Mouse (Mus musculus) G1E (cell line): ENCODE measurements around the gene Ak2. TPM values are rescaled to one million over a fixed set of nuclear protein-coding genes. Genes with fewer than 3 reads are reported as not detected.
A peak's percentile ranks its signal among the peaks of the same experiment; 100 is the strongest.

ENCODE experiments used
- ATAC-seq: 2 replicates; pipeline ENCODE4 v1.8.0; 2016; ENCODE audit warnings: mild to moderate bottlenecking; ENCODE audit not compliant: insufficient number of reproducible peaks, poor library complexity, low FRiP score, severe bottlenecking; ENCODE audit errors: extremely low read depth
- DNase-seq: peaks from one replicate; pipeline ENCODE4 v3.0.0; 2012; ENCODE audit warnings: low spot score
- H3K27me3 ChIP-seq: 2 replicates; pipeline ENCODE4 v1.6.1; 2012; ENCODE audit warnings: mild to moderate bottlenecking, low read length, inconsistent platforms; ENCODE audit not compliant: insufficient read depth
- H3K36me3 ChIP-seq: replicated peaks from 2 replicates; pipeline ENCODE3; 2012; ENCODE audit warnings: mild to moderate bottlenecking, inconsistent platforms
- H3K4me1 ChIP-seq: 2 replicates; pipeline ENCODE4 v1.6.1; 2012; ENCODE audit warnings: low read depth, low read length, inconsistent platforms, mixed read lengths; ENCODE audit not compliant: insufficient read depth
- H3K4me3 ChIP-seq: 2 replicates; pipeline ENCODE4 v1.5.1; 2012; ENCODE audit warnings: low read depth, mild to moderate bottlenecking, inconsistent platforms, low read length, moderate library complexity, mixed read lengths
- H3K9me3 ChIP-seq: replicated peaks from 2 replicates; pipeline ENCODE4 v1.6.1; 2012; ENCODE audit warnings: inconsistent platforms
- CTCF ChIP-seq: IDR thresholded peaks from 2 replicates; pipeline ENCODE4 v1.5.1; 2012; ENCODE audit warnings: low read depth, low read length, inconsistent platforms, mixed read lengths
- GATA1 ChIP-seq: IDR thresholded peaks from 2 replicates; pipeline ENCODE4 v1.6.1; 2012; ENCODE audit warnings: borderline replicate concordance, low read length, inconsistent platforms, mixed read lengths
- GATA2 ChIP-seq: IDR thresholded peaks from 2 replicates; pipeline ENCODE4 v1.6.1; 2012; ENCODE audit warnings: low read depth, low read length, inconsistent platforms, borderline replicate concordance
- POLR2AphosphoS5 ChIP-seq: IDR thresholded peaks from 2 replicates; pipeline ENCODE4 v1.6.1; 2012; ENCODE audit warnings: low read depth, low read length, inconsistent platforms; ENCODE audit not compliant: insufficient replicate concordance
- TAL1 ChIP-seq: conservative IDR thresholded peaks from 2 replicates; pipeline ENCODE4 v1.6.1; 2012; ENCODE audit warnings: low read depth, low read length, inconsistent platforms, mixed read lengths
- polyA plus RNA-seq: library from polyadenylated mRNA; stranded (reverse); fragments of >175 nt; gene quantifications from 2 replicates; pipeline ENCODE4 v1.2.3, GENCODE M21; 2012
- total RNA-seq, 2 experiments: library from RNA; stranded (forward) in 1 of 2; stranded (reverse) in 1 of 2; fragments of 200-1000 nt in 1 of 2; fragments of >200 nt in 1 of 2; fragmentation: Nextera tagmentation in 1 of 2; gene quantifications; 2 replicates each; pipeline ENCODE4 v1.2.3; 2014 to 2017

The Ak2 gene
- total and polyA plus RNA-seq, 3 experiments, result 103 to 209 (median 196) TPM

DNA sequence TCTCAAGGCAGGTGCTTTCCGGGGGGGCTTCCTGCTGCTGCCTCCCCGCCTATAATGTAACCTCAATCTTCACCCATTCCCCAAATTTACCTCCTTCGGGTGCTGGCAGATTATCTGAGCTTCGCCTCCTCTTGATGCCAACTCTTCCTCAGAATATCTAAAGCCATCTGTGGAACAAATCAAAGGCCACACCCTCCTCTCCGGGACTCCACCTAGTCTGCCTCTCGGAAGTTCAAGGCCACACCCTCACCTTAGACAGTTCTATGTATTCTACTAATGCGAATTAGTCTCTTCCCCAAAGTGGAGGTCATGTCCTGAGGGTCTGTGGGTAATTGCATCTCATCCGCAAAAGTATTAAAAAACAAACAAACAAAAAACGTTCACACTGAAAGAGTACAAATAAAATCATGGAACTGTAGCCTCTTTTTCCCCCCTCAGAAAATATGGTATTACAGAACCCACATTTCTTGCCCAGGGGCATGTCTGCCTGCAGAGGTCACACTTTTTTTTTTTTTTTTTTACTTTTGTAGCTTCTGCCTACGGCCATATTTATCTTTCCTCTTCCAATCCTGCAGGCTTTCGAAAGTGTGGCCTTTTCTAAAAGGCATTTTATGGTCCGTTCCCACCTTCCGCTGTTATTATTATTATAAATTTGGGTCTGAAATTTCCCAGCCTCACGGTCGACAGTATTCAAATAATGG, 56.1 kb downstream of the Ak2 start:
- TF ChIP-seq CTCF (no peak), GATA2 (no peak), GATA1 (no peak), TAL1 (no peak), POLR2AphosphoS5 (no peak)
- Histone ChIP-seq H3K9me3 (no peaks in the 10 kb centered on the region), H3K4me1 (peaks cover 57% of the 10 kb centered on the region), H3K36me3 (no peaks in the 10 kb centered on the region), H3K4me3 (no peak overlapping the region; the same call in 1 of the 2 replicates), H3K27me3 (peaks cover 37% of the 10 kb centered on the region)
- ATAC-seq, result no peak
- DNase-seq, result no peak

DNA sequence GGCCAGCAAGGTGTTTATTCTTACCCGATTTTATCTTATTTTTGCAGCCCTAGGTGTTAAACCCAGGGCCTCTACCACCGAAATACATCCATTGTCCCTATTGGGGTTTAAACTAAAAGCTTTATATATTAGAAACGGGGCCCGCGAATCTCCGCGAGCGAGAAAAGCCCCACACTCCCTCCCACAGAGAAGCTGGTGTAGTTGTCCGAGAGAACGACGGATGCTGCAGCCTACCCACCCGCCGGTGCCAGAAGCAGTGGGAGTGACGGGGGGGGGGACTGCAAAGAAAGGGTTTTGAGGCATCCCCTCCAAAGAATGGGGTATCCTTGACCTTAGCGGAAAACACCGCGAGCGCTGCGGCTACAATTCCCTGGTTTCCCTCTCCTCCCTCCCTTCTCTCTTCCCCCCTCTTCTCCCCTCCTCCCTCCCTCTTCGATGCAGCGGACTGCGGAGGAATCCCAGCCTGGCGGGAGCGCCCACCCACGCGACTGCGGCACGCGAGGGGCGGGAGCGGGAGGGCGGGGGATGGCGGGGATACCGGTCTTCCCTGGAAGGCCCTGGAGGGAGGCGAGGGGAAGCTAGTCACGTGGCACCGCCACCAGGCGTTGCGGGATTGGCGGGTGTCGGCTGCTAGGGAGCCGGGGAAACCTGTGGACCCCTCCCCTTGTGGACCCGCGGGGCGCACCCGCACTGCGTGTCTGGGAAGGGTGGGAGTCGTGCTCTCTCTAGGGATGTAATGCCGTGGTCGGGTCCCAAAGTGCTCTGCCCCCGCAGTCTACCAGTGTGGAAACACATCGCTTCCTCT, 56.9 kb downstream of the Ak2 start:
- H3K36me3 ChIP-seq, result no peaks in the 10 kb centered on the region
- peaks cover 32% of the 10 kb centered on the region for H3K27me3 ChIP-seq
- 0 out of 2 replicates have a peak, but pooled peaks have one; percentile 19 for ATAC-seq
- peaks cover 57% of the 10 kb centered on the region for H3K4me1 ChIP-seq
- peak; percentile 51 for DNase-seq
- TF ChIP-seq GATA2 (no peak), CTCF (no peak), GATA1 (no peak), POLR2AphosphoS5 (no peak), TAL1 (no peak)
- H3K4me3 ChIP-seq, result peak overlapping the region; percentile 72
- no peaks in the 10 kb centered on the region for H3K9me3 ChIP-seq

DNA sequence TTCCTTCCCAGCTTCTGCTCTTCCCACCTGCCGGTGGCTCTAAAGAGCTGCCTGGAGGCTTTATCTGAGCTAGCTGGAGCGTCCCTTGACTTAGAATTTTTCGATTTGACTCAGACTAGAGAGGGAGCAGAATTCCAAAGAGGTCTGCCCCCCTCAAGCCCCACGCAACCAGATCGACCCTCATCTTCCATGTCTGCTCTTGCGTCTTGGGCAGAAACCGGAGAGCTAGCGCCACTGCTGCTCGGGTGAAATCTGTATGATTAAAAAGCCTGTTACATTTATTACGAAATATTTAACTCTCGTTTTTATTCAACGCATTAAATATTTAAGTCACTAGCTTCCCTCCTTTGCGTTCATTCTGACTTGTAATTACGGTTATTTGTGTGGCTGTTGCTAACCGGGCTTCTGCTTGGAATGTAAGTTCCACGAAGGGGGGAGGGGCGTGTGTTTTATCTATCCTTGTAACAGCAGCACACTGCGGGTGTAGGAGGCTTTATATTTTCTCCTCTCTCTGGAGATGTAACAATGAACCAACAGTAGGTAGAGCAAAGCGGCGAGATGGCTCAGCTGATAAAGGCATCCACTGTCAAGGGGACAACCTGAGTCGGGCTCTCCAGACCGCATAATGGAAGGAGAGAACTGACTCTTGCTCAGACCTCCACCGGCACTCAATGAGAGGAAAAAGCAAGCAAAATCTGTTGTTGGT, 57.7 kb downstream of the Ak2 start:
- Histone ChIP-seq H3K36me3 (peaks cover 6% of the 10 kb centered on the region), H3K4me3 (peak overlapping the region; percentile 72), H3K9me3 (no peaks in the 10 kb centered on the region), H3K4me1 (peaks cover 57% of the 10 kb centered on the region), H3K27me3 (peaks cover 28% of the 10 kb centered on the region)
- TF ChIP-seq GATA1, result no peak
- no peak for TF ChIP-seq CTCF
- TF ChIP-seq TAL1, result no peak
- no peak for TF ChIP-seq GATA2
- TF ChIP-seq POLR2AphosphoS5, result no peak
- ATAC-seq, result no peak
- DNase-seq, result no peak

DNA sequence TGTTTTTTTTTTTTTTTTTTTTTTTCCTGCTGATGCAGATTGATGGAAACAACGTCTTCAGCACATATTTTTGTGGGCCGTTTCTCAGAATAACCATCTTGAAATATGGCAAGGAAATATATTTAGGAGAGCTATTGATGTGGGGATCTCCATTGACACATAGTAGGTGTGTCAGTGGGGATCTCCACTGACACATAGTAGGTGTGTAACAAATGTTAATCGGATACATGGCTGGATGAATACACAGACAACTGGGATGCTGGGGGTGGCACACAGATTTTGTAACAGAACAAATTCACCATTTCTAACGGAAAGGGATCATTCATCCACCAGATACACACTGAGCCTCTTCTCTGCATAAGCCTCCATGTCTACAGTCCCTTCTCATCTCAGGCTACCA, 58.6 kb downstream of the Ak2 start:
- Histone ChIP-seq H3K4me1 (peaks cover 57% of the 10 kb centered on the region), H3K27me3 (peaks cover 24% of the 10 kb centered on the region), H3K9me3 (no peaks in the 10 kb centered on the region), H3K4me3 (no peak overlapping the region), H3K36me3 (peaks cover 15% of the 10 kb centered on the region)
- ATAC-seq, result no peak
- no peak for DNase-seq
- TF ChIP-seq POLR2AphosphoS5 (no peak), TAL1 (no peak), CTCF (no peak), GATA2 (no peak), GATA1 (no peak)

DNA sequence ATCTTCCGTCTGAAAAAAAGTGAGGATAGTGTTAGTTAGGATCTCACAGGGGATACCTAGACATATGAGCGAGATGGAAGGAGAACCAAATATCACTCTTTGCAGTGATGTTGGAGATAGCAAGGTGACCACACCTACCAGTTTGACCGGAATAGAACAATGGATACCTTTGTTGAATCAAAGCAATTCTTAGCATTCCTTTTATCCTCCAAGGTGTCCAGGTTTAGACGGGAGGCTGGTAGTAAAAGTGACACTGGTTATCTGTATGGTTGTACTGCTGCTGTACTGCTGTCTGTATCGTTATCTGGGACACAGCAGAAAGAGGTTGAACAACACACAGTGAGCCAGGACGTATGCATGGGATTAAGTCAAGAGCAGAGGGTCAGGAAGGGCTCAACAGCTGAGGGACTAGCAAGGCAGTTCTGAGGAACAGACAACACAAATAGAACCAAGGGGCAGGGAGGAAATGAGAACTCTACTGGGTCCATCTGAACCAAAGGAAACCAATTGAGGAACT, 59.2 kb downstream of the Ak2 start:
- ATAC-seq (no peak), DNase-seq (no peak)
- H3K27me3 ChIP-seq, result peaks cover 24% of the 10 kb centered on the region
- H3K36me3 ChIP-seq, result peaks cover 20% of the 10 kb centered on the region
- H3K4me3 ChIP-seq, result no peak overlapping the region
- H3K4me1 ChIP-seq, result peaks cover 57% of the 10 kb centered on the region
- H3K9me3 ChIP-seq, result no peaks in the 10 kb centered on the region
- TF ChIP-seq GATA2, result no peak
- no peak for TF ChIP-seq POLR2AphosphoS5
- no peak for TF ChIP-seq GATA1
- no peak for TF ChIP-seq CTCF
- TF ChIP-seq TAL1, result no peak
